Mouse (Mus musculus): ENCODE results near the gene Vasp. TPM values are rescaled to one million over a fixed set of nuclear protein-coding genes. Genes with fewer than 3 reads are reported as not detected.
"Not testable (repeated sequence)": the region's sequence is repeated elsewhere in the genome, so short reads cannot be mapped to it uniquely, and the experiment has no call there.

Vasp gene
- total RNA-seq, 1 experiment: 92.5 TPM

DNA sequence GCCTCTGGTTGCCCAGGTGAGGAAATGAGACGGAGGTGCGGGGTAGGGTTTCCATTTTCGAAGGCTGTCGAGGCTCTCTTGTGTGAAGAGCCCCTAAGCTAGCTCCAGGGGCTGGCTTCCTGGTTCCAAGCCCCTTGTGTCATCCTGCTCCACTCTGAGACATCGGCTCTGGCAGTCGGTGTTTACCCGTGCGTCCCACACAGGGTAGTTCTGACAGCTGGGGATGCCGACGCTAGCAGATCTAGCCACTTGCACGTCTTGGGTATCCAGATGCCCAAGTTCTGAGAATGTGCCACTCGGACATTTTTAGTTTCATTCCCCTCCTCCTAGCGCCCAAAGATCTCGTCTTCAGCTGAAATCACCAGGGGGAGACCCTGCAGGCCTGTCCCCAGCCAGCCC is 11.8 kb upstream of the Vasp start:
- Histone ChIP-seq H3K9ac (ENCODE audit: insufficient read depth, low read depth, low read length, poor library complexity, severe bottlenecking) (no peak overlapping the region), H3K27ac (ENCODE audit: insufficient read depth, low read depth, low read length, poor library complexity, severe bottlenecking) (no peak overlapping the region), H3K9me3 (ENCODE audit: control insufficient read depth, insufficient read depth, low read depth, low read length) (no peaks in the 10 kb centered on the region), H3K36me3 (ENCODE audit: control insufficient read depth, insufficient read depth, low read length, poor library complexity, severe bottlenecking) (no peaks in the 10 kb centered on the region; the same call in 1 of the 2 replicates), H3K4me3 (ENCODE audit: insufficient read depth in 1 of 2, low read depth in 1 of 2, low read length in 2 of 2, poor library complexity in 1 of 2, severe bottlenecking in 1 of 2) (no peak overlapping the region; a peak in 1 of 4 replicates), H3K4me1 (ENCODE audit: control insufficient read depth in 2 of 2, insufficient read depth in 2 of 2, low read length in 2 of 2, poor library complexity in 1 of 2) (peaks cover 0 to 3% of the 10 kb centered on the region in 2 experiments; a peak in 1 of 4 replicates)
- TF ChIP-seq ZC3H11A (IDR thresholded peaks at IDR 0.05; ENCODE audit: borderline replicate concordance, low read depth, low read length) (no peak), MAFK (IDR thresholded peaks at IDR 0.05; ENCODE audit: insufficient read depth, low read depth, low read length) (no peak), HCFC1 (IDR thresholded peaks at IDR 0.05; ENCODE audit: borderline replicate concordance, insufficient read depth, low read length) (no peak), ZNF384 (IDR thresholded peaks at IDR 0.05; ENCODE audit: low read depth, low read length) (no peak), CHD2 (IDR thresholded peaks at IDR 0.05; ENCODE audit: low read depth, low read length) (no peak)
- no peak for DNase-seq (ENCODE audit: low read depth, low spot score)
- in situ Hi-C loops (cut with MboI; ENCODE audit: low sequenced_read_pairs in 2 of 2, unreplicated experiment in 2 of 2): loop anchor here in 1 of 2 experiments (5.0 kb wide), 1 partner anchor 101 kb away; no protein-coding TSS in a partner anchor

DNA sequence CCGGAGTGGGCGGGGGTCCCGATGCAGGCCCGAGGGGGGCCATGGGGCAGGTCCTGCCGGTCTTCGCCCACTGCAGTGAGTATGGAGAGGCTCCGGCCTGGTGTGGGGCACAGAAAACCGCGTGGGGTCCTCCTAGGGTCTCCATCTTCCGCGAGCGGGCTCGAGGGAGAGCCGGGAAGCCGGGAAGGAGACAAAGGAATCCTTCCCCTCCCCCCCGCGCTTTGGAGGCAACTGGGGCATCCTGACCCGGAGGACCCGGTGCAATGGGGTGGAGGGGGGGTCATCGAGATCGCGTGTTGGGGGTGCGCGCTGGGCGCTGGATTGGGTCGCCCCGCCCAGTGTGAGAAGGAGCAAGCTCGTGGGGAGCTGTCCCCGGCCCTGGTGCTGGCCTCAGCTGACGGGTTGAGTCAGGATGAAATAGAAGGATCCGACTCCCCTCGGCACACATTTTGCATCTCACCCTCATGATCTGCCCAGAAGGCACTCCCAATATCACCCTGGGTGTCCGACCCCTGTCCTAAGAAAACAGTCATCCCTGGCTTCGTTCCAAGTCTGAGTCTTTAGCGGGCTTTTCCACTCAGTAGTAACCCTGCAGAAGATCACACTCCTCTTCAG is 11.3 kb upstream of the Vasp start:
- TF ChIP-seq ZNF384 (IDR thresholded peaks at IDR 0.05; ENCODE audit: low read depth, low read length): no peak
- no peak for TF ChIP-seq HCFC1 (IDR thresholded peaks at IDR 0.05; ENCODE audit: borderline replicate concordance, insufficient read depth, low read length)
- 0 out of 2 replicates have a peak, but pooled peaks have one; percentile 12 for TF ChIP-seq MAFK (IDR thresholded peaks at IDR 0.05; ENCODE audit: insufficient read depth, low read depth, low read length)
- in situ Hi-C loops (cut with MboI; ENCODE audit: low sequenced_read_pairs in 2 of 2, unreplicated experiment in 2 of 2): loop anchor here in 1 of 2 experiments (5.0 kb wide), 1 partner anchor 101 kb away; no protein-coding TSS in a partner anchor
- Histone ChIP-seq H3K9me3 (ENCODE audit: control insufficient read depth, insufficient read depth, low read depth, low read length) (no peaks in the 10 kb centered on the region), H3K36me3 (ENCODE audit: control insufficient read depth, insufficient read depth, low read length, poor library complexity, severe bottlenecking) (no peaks in the 10 kb centered on the region; the same call in 1 of the 2 replicates), H3K27ac (ENCODE audit: insufficient read depth, low read depth, low read length, poor library complexity, severe bottlenecking) (no peak overlapping the region), H3K4me3 (ENCODE audit: insufficient read depth in 1 of 2, low read depth in 1 of 2, low read length in 2 of 2, poor library complexity in 1 of 2, severe bottlenecking in 1 of 2) (peak overlapping the region; percentile 56 to 90), H3K4me1 (ENCODE audit: control insufficient read depth in 2 of 2, insufficient read depth in 2 of 2, low read length in 2 of 2, poor library complexity in 1 of 2) (peaks cover 0 to 6% of the 10 kb centered on the region in 2 experiments; a peak in 1 of 4 replicates), H3K9ac (ENCODE audit: insufficient read depth, low read depth, low read length, poor library complexity, severe bottlenecking) (peak overlapping the region; percentile 80)
- DNase-seq (ENCODE audit: low read depth, low spot score): no peak

DNA sequence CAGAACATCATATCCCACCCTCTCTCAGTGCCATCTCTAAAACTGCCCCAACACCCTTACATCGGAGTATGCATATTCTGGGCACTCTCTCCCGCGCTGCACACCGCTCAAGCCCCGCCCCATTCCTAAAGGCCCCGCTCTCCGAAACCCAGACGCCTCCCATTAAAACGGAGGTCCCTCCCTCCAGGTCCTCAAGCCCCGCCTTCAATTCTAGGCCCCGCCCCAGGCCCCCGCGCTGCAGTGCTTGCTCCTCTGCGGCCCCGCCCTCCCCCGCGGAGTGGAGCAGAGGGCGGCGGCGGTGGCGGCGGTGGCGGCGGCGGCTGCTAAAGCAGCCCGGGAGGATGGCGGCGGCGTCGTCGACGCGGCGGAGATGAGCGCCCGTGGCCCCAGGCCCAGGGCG is 10.8 kb upstream of the Vasp start, which contains the start of gene Rtn2:
TSS of gene Rtn2 (plus strand) at position 240 of the 400 bp plus-strand sequence.
- H3K4me3 ChIP-seq (ENCODE audit: insufficient read depth in 1 of 2, low read depth in 1 of 2, low read length in 2 of 2, poor library complexity in 1 of 2, severe bottlenecking in 1 of 2): peak within 1 kb of the TSS; percentile 56 to 90
- H3K36me3 ChIP-seq (ENCODE audit: control insufficient read depth, insufficient read depth, low read length, poor library complexity, severe bottlenecking): no peaks in the 10 kb centered on the region; the same call in 1 of the 2 replicates
- no peak within 1 kb of the TSS for H3K27ac ChIP-seq (ENCODE audit: insufficient read depth, low read depth, low read length, poor library complexity, severe bottlenecking)
- H3K9ac ChIP-seq (ENCODE audit: insufficient read depth, low read depth, low read length, poor library complexity, severe bottlenecking): peak within 1 kb of the TSS; percentile 80
- peaks cover 0 to 6% of the 10 kb centered on the region in 2 experiments; a peak in 1 of 4 replicates for H3K4me1 ChIP-seq (ENCODE audit: control insufficient read depth in 2 of 2, insufficient read depth in 2 of 2, low read length in 2 of 2, poor library complexity in 1 of 2)
- TF ChIP-seq ZC3H11A (IDR thresholded peaks at IDR 0.05; ENCODE audit: borderline replicate concordance, low read depth, low read length) (no peak), MAFK (IDR thresholded peaks at IDR 0.05; ENCODE audit: insufficient read depth, low read depth, low read length) (no peak), CHD2 (IDR thresholded peaks at IDR 0.05; ENCODE audit: low read depth, low read length) (no peak), HCFC1 (IDR thresholded peaks at IDR 0.05; ENCODE audit: borderline replicate concordance, insufficient read depth, low read length) (no peak), ZNF384 (IDR thresholded peaks at IDR 0.05; ENCODE audit: low read depth, low read length) (no peak)
- no peaks in the 10 kb centered on the region for H3K9me3 ChIP-seq (ENCODE audit: control insufficient read depth, insufficient read depth, low read depth, low read length)
- DNase-seq (ENCODE audit: low read depth, low spot score): peak; percentile 88
- in situ Hi-C loops (cut with MboI; ENCODE audit: low sequenced_read_pairs in 2 of 2, unreplicated experiment in 2 of 2): loop anchor here in 1 of 2 experiments (5.0 kb wide), 1 partner anchor 100 kb away; no protein-coding TSS in a partner anchor

DNA sequence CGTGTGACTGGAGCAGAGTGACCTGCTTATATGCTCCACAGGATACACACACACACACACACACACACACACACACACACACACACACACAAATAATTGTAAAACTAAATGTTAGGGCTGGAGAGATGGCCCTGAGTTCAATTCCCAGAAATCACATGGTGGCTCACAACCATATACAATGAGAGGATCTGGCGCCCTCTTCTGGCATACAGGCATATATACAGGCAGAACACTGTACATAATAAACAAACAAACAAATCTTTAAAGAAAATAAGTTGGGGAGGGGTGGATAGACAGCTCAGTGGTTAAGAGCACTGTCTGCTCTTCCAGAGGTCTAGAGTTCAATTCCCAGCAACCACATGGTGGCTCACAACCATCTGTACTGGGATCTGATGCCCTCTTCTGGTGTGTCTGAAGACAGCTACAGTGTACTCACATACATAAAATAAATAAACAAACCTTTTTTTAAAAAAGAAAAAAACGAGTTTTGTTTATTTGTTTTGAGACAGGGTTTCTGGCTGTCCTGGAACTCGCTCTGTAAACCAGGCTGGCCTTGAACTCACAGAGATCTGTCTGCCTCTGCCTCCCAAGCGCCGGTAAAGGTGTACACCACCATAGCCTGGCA is 10.2 kb upstream of the Vasp start:
- not testable (repeated sequence) for H3K27ac ChIP-seq (ENCODE audit: insufficient read depth, low read depth, low read length, poor library complexity, severe bottlenecking); DNase-seq (ENCODE audit: low read depth, low spot score); H3K4me1 ChIP-seq (ENCODE audit: control insufficient read depth in 2 of 2, insufficient read depth in 2 of 2, low read length in 2 of 2, poor library complexity in 1 of 2); H3K36me3 ChIP-seq (ENCODE audit: control insufficient read depth, insufficient read depth, low read length, poor library complexity, severe bottlenecking); H3K9me3 ChIP-seq (ENCODE audit: control insufficient read depth, insufficient read depth, low read depth, low read length)
- in situ Hi-C loops (cut with MboI; ENCODE audit: low sequenced_read_pairs in 2 of 2, unreplicated experiment in 2 of 2): loop anchor here in 1 of 2 experiments (5.0 kb wide), 1 partner anchor 99 kb away; no protein-coding TSS in a partner anchor
- peak overlapping the region; percentile 56 to 90 for H3K4me3 ChIP-seq (ENCODE audit: insufficient read depth in 1 of 2, low read depth in 1 of 2, low read length in 2 of 2, poor library complexity in 1 of 2, severe bottlenecking in 1 of 2)
- H3K9ac ChIP-seq (ENCODE audit: insufficient read depth, low read depth, low read length, poor library complexity, severe bottlenecking): peak overlapping the region; percentile 57; the same call in 1 of the 2 replicates

All from ES-E14 (cell line).